Mouse (Mus musculus) limb, embryonic 12.5 days (tissue): ENCODE measurements around the gene Lin9. TPM values are rescaled to one million over a fixed set of nuclear protein-coding genes. Genes with fewer than 3 reads are reported as not detected.
A peak's percentile ranks its signal among the peaks of the same experiment; 100 is the strongest.

Experiments
- ATAC-seq: fragments of 200-750 bp; cut with Nextera tagmentation; 2 replicates; pipeline ENCODE4 v1.8.0; 2017; ENCODE audit warnings: low read depth, moderate TSS enrichment; ENCODE audit not compliant: insufficient number of reproducible peaks, insufficient read depth, low FRiP score, low TSS enrichment
- H3K27ac ChIP-seq: fragments of 300-500 bp; sonication (generic); 2 replicates; pipeline ENCODE4 v1.5.1; 2016; ENCODE audit warnings: mild to moderate bottlenecking, moderate library complexity
- H3K27me3 ChIP-seq: fragments of 300-500 bp; sonication (generic); 2 replicates; pipeline ENCODE4 v1.6.1; 2016; ENCODE audit warnings: mild to moderate bottlenecking, moderate library complexity
- H3K36me3 ChIP-seq: fragments of 300-500 bp; sonication (generic); 2 replicates; pipeline ENCODE4 v1.6.1; 2016; ENCODE audit warnings: mild to moderate bottlenecking, moderate library complexity
- H3K4me1 ChIP-seq: fragments of 300-500 bp; sonication (generic); replicated peaks from 2 replicates; pipeline ENCODE4 v1.6.1; 2016
- H3K4me2 ChIP-seq: fragments of 300-500 bp; sonication (generic); 2 replicates; pipeline ENCODE4 v1.6.1; 2016; ENCODE audit warnings: mild to moderate bottlenecking, moderate library complexity
- H3K4me3 ChIP-seq: fragments of 300-500 bp; sonication (generic); replicated peaks from 2 replicates; pipeline ENCODE4 v1.5.1; 2016; ENCODE audit warnings: mild to moderate bottlenecking
- H3K9ac ChIP-seq: fragments of 300-500 bp; sonication (generic); replicated peaks from 2 replicates; pipeline ENCODE4 v1.6.1; 2016; ENCODE audit warnings: mild to moderate bottlenecking, moderate library complexity
- H3K9me3 ChIP-seq: fragments of 300-500 bp; sonication (generic); 2 replicates; pipeline ENCODE4 v1.6.1; 2016; ENCODE audit warnings: mild to moderate bottlenecking, moderate library complexity
- WGBS: fragments of 180-500 bp; shearing (Covaris S2); methylation state at CpG from one replicate; pipeline ENCODE4 v1.1.7; 2016; 5-methylcytosine and 5-hydroxymethylcytosine counted together
- polyA plus RNA-seq: library from polyadenylated mRNA; unstranded; fragments of >200 nt; fragmentation: Nextera tagmentation; extraction: Ambion mirVana; gene quantifications from 2 replicates; pipeline ENCODE4 v1.2.1, GENCODE M21; 2016

Lin9 gene
- polyA plus RNA-seq, 1 experiment from 2014 or later: 29.8 TPM

DNA sequence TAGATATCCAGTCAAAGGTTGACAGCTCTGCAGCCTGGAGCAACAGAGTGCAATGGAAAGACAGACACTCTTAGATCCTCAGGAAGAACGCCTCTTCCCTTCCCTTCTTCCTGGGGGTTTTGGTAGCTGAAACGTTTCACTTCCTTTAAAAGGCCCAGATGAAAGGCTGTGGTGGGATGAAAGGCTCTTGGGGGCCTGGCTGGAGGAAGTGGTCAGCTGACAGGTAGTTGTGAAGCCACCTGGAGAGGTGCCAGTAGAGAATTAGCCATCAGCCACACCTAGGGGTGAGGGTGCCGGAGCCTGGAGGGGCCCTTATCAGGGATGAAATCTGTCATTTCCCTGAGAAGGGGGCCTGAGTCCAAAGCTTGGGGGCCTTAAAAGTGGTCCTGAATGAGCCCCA lies 66.4 kb downstream of the Lin9 start:
- peaks cover 10% of the 10 kb centered on the region; the same call in 1 of the 2 replicates for H3K4me1 ChIP-seq
- H3K9me3 ChIP-seq: no peaks in the 10 kb centered on the region
- WGBS: 29% methylated on average over 3 of the region's 3 CpGs
- H3K4me2 ChIP-seq: no peak overlapping the region
- no peak overlapping the region for H3K9ac ChIP-seq
- ATAC-seq: no peak
- H3K36me3 ChIP-seq: no peaks in the 10 kb centered on the region
- H3K4me3 ChIP-seq: no peak overlapping the region
- no peaks in the 10 kb centered on the region; the same call in 1 of the 2 replicates for H3K27me3 ChIP-seq
- H3K27ac ChIP-seq: no peak overlapping the region

- Histone ChIP-seq H3K27me3 (no peaks in the 10 kb centered on the region; the same call in 1 of the 2 replicates), H3K4me1 (peaks cover 9% of the 10 kb centered on the region; the same call in 1 of the 2 replicates), H3K27ac (no peak overlapping the region), H3K4me3 (no peak overlapping the region), H3K9ac (no peak overlapping the region), H3K9me3 (no peaks in the 10 kb centered on the region), H3K4me2 (no peak overlapping the region), H3K36me3 (no peaks in the 10 kb centered on the region)
- WGBS: 75% methylated on average over 3 of the region's 3 CpGs
- ATAC-seq: no peak
These were observed 66.9 kb downstream of the Lin9 start for GRCm38 (mm10) chr1:180707813-180708212.

DNA sequence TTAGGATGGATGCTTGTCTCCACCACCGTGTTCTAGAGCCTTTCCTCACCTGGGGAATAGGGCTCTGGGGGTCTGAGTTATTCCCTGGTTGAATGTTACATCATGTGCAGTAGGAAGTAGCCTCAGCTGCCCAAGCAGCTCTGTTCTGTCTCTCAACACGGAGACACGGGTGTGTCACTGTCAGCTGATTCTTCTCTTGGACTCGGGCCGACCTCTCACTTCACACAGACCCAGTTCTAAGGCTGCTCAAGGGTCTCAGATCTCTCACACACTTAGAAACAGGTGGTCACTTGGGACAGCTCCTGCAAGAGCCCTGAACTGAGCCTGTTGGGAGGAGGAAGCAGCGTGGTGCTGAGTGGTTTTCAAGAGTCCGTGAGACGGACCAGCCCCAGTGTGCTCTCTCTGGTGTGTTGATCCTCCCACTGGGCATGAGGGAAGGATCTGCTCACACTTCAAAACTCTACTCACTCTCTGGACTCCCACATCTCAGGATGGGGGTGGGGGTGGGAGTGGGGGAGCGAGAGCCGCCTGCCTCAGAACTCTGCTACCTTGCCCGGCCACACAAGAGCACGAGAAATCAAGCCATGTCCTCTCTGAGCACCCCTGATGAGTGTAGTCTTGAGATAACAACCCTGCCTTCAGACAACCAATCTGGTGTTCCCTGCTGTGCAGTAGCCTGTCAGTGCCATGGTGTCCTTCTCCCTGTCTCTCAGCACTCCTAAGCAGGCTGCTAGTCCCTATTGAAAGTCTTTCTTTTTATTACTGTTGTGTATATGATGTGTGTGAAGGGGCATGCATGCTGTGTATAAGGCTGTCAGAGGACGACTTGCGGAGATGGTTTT lies 68.2 kb downstream of the Lin9 start:
- H3K9ac ChIP-seq: no peak overlapping the region
- no peaks in the 10 kb centered on the region for H3K4me1 ChIP-seq
- no peak overlapping the region for H3K4me3 ChIP-seq
- H3K36me3 ChIP-seq: no peaks in the 10 kb centered on the region
- WGBS: 61% methylated on average over 14 of the region's 14 CpGs
- no peak overlapping the region for H3K27ac ChIP-seq
- no peak overlapping the region for H3K4me2 ChIP-seq
- no peaks in the 10 kb centered on the region for H3K9me3 ChIP-seq
- no peak for ATAC-seq
- H3K27me3 ChIP-seq: no peaks in the 10 kb centered on the region; the same call in 1 of the 2 replicates

DNA sequence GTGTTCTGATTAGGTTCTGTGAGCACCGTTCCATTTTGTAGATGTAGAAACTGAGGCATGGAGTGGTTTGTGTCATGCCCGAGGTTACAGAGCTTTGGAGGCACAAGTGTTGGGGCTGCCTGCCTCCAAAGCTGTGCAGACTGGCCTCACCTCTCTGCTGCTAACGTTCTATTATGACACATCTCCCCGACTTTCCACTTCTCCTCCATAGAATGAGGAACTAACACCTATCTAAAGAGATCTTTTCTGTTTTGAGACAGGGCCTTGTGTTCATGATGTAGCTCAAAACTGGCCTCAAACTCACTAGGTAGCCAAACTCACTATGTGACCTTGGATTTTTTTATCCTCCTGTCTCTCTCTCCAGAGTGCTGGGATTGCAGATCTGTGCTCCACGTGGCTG lies 77.8 kb downstream of the Lin9 start:
- H3K27me3 ChIP-seq: no peaks in the 10 kb centered on the region

DNA sequence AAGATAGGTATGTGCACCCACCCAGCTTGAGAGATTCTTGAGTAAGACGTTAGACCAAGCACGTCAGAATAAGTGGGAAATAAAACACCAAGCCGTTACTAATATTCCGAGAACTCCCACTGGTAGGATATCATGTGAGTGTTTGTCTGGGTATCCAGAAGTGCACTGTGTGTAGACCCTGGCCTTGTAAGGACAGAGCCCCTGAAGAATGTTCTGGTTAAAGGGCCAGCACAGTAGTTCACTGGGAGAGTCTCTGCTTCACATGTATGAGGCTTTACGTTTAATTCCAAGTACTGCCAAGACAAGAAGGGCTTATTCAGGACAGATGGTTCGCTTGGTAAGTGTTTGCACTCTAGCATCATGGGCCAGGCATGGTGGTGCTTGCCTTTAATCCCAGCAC lies 78.5 kb downstream of the Lin9 start:
- Histone ChIP-seq H3K27ac (no peak overlapping the region), H3K4me3 (no peak overlapping the region), H3K9ac (no peak overlapping the region), H3K27me3 (no peaks in the 10 kb centered on the region), H3K4me1 (no peaks in the 10 kb centered on the region), H3K36me3 (no peaks in the 10 kb centered on the region), H3K4me2 (no peak overlapping the region), H3K9me3 (no peaks in the 10 kb centered on the region)
- 85% methylated on average over 6 of the region's 6 CpGs for WGBS
- no peak for ATAC-seq

More for the DNA sequence above, 77.8 kb downstream of the Lin9 start:
- WGBS: 77% methylated on average over 5 of the region's 5 CpGs
- no peak overlapping the region for H3K4me2 ChIP-seq
- H3K36me3 ChIP-seq: no peaks in the 10 kb centered on the region
- H3K4me3 ChIP-seq: no peak overlapping the region
- H3K9me3 ChIP-seq: no peaks in the 10 kb centered on the region
- H3K27ac ChIP-seq: no peak overlapping the region
- H3K9ac ChIP-seq: no peak overlapping the region
- H3K4me1 ChIP-seq: no peaks in the 10 kb centered on the region
- no peak for ATAC-seq

- ATAC-seq: no peak
- no peak overlapping the region for H3K9ac ChIP-seq
- peaks cover 4% of the 10 kb centered on the region for H3K4me1 ChIP-seq
- no peaks in the 10 kb centered on the region for H3K27me3 ChIP-seq
- no peak overlapping the region for H3K4me3 ChIP-seq
- no peak overlapping the region for H3K27ac ChIP-seq
- no peaks in the 10 kb centered on the region for H3K9me3 ChIP-seq
- H3K36me3 ChIP-seq: no peaks in the 10 kb centered on the region
- H3K4me2 ChIP-seq: no peak overlapping the region
- 45% methylated on average over 5 of the region's 5 CpGs for WGBS
These were observed 79.2 kb downstream of the Lin9 start for GRCm38 (mm10) chr1:180719951-180720689.

DNA sequence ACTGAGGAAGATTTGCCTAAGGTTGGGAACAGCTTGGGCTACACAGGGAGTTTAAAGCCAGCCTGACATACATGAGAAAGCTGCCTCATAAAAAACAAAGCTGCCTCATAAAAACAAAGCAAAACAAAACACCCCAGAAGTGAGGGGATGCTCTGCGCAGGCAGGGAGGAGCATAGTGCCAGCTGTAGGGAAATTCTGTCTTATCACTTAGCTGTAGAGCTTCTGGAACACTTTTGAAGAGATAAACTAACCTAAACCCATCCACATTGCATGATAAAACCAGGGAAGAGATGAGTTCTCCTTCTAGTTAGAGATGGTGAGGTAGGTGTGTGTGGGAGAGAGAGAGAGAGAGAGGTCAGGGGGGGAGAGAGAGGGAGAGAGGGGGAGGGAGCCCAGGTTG lies 81.7 kb downstream of the Lin9 start:
- WGBS: 30% methylated on average over 1 of the region's 1 CpGs

GRCm38 (mm10) chr1:180723701-180724238 lies 82.8 kb downstream of the Lin9 start:
- Histone ChIP-seq H3K9me3 (no peaks in the 10 kb centered on the region), H3K4me2 (no peak overlapping the region), H3K27me3 (no peaks in the 10 kb centered on the region), H3K36me3 (no peaks in the 10 kb centered on the region), H3K9ac (no peak overlapping the region), H3K4me3 (no peak overlapping the region), H3K4me1 (peaks cover 19% of the 10 kb centered on the region), H3K27ac (no peak overlapping the region)
- no peak for ATAC-seq
- 35% methylated on average over 1 of the region's 1 CpGs for WGBS

More for the DNA sequence above, 81.7 kb downstream of the Lin9 start:
- Histone ChIP-seq H3K9me3 (no peaks in the 10 kb centered on the region), H3K27ac (no peak overlapping the region), H3K27me3 (no peaks in the 10 kb centered on the region), H3K4me3 (no peak overlapping the region), H3K9ac (no peak overlapping the region), H3K4me2 (no peak overlapping the region), H3K4me1 (peaks cover 15% of the 10 kb centered on the region), H3K36me3 (no peaks in the 10 kb centered on the region)
- no peak for ATAC-seq

DNA sequence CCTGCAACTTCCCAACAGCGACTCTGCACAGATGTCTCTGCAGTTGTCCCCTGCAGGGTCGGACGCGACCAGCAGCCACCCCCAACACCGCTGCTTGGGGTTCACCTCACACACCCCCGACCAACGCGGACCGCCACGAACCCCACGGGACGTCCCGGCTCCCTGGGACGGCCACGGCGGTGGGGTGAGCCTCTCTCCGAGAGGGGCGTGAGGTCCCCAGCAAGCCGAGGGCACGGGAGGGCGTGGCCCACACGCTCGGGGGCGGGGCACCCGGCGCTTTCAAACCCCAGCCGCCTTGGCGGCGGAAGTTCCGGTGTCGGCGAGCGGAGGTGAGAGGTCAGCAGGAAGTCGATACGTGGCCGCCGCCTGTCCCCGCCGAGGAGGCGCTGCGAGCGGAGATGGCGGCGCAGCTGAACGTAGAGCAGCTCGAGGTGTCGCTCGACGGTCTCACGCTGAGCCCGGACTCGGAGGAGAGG lies 84.8 kb downstream of the Lin9 start, which contains the start of gene Acbd3:
Gene Acbd3 (plus strand): TSS at position 340 of the 476 bp plus-strand sequence.
- H3K4me2 ChIP-seq: peak within 1 kb of the TSS; percentile 81
- ATAC-seq: peak; percentile 93
- peak within 1 kb of the TSS; percentile 100 for H3K4me3 ChIP-seq
- under 1% methylated on average over 52 of the region's 52 CpGs for whole genome bisulfite sequencing
- peak within 1 kb of the TSS; percentile 94 for H3K27ac ChIP-seq
- H3K36me3 ChIP-seq: no peaks in the 10 kb centered on the region
- peak within 1 kb of the TSS; percentile 97 for H3K9ac ChIP-seq
- peaks cover 23% of the 10 kb centered on the region for H3K4me1 ChIP-seq
- no peaks in the 10 kb centered on the region for H3K27me3 ChIP-seq
- no peaks in the 10 kb centered on the region for H3K9me3 ChIP-seq

- ATAC-seq: peak; percentile 28
- Histone ChIP-seq H3K4me3 (peak overlapping the region; percentile 100), H3K27me3 (no peaks in the 10 kb centered on the region), H3K4me1 (peaks cover 23% of the 10 kb centered on the region), H3K9me3 (no peaks in the 10 kb centered on the region), H3K36me3 (no peaks in the 10 kb centered on the region), H3K4me2 (peak overlapping the region; percentile 81), H3K27ac (peak overlapping the region; percentile 94), H3K9ac (peak overlapping the region; percentile 97)
- WGBS: 0% methylated on average over 36 of the region's 42 CpGs
These were observed 85.2 kb downstream of the Lin9 start for GRCm38 (mm10) chr1:180726183-180726582.

DNA sequence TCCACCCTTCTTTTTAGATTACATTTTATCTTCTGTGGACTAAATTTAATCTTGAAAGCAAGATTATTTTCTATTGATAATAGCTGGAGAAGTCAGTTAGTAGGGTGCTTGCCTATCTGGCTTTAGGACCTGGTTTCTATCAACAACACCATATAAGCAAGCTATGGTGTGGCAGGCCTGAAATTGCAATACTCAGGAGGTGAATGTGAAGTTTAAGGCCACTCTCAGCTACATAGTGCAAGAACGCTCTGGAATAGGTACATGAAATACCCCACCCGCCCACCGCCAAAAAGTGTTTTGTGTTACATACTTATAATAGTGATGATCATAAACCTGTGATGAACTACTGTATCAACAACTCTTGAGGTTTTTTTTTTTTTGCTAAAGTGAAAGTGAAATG lies 88.3 kb downstream of the Lin9 start:
- H3K4me3 ChIP-seq: no peak overlapping the region
- H3K4me2 ChIP-seq: no peak overlapping the region
- WGBS: 97% methylated on average over 3 of the region's 3 CpGs

More for the DNA sequence above, 88.3 kb downstream of the Lin9 start:
- no peak for ATAC-seq
- Histone ChIP-seq H3K9ac (no peak overlapping the region), H3K4me1 (peaks cover 23% of the 10 kb centered on the region), H3K9me3 (no peaks in the 10 kb centered on the region), H3K27me3 (no peaks in the 10 kb centered on the region), H3K27ac (no peak overlapping the region), H3K36me3 (peaks cover 10% of the 10 kb centered on the region; the same call in 1 of the 2 replicates)
